Mouse (Mus musculus) stomach, postnatal 0 days (tissue): ENCODE data around the gene Cyp4a14.

Experiments
- CTCF ChIP-seq: IDR thresholded peaks from 2 replicates; pipeline ENCODE4 v1.5.1; 2016; ENCODE audit warnings: antibody characterized with exemption, low read depth, mild to moderate bottlenecking, moderate library complexity
- EP300 ChIP-seq: optimal IDR thresholded peaks from 2 replicates; pipeline ENCODE3; 2016; ENCODE audit warnings: antibody characterized with exemption

GRCm38 (mm10) chr4:115497466-115497865 lies 1.5 kb upstream of the Cyp4a14 start:
- TF ChIP-seq CTCF: no peak
- no peak for TF ChIP-seq EP300
